Mouse (Mus musculus) intestine, embryonic 15.5 days (tissue): ENCODE measurements around the gene Tap1. TPM values are rescaled to one million over a fixed set of nuclear protein-coding genes. Genes with fewer than 3 reads are reported as not detected.
A peak's percentile ranks its signal among the peaks of the same experiment; 100 is the strongest.
"Not testable (repeated sequence)": the region's sequence is repeated elsewhere in the genome, so short reads cannot be mapped to it uniquely, and the experiment has no call there.

Source experiments
- ATAC-seq: fragments of 200-750 bp; cut with Nextera tagmentation; 2 replicates; pipeline ENCODE4 v1.8.0; 2017; ENCODE audit warnings: moderate TSS enrichment, moderate library complexity
- H3K27ac ChIP-seq: fragments of 300-500 bp; sonication (generic); 2 replicates; pipeline ENCODE4 v1.5.1; 2015; ENCODE audit warnings: mild to moderate bottlenecking, inconsistent platforms
- H3K27me3 ChIP-seq: fragments of 300-500 bp; sonication (generic); replicated peaks from 2 replicates; pipeline ENCODE4 v1.6.1; 2015; ENCODE audit warnings: inconsistent platforms
- H3K36me3 ChIP-seq: fragments of 300-500 bp; sonication (generic); 2 replicates; pipeline ENCODE4 v1.6.1; 2015; ENCODE audit warnings: inconsistent platforms
- H3K4me1 ChIP-seq: fragments of 300-500 bp; sonication (generic); replicated peaks from 2 replicates; pipeline ENCODE4 v1.6.1; 2015; ENCODE audit warnings: inconsistent platforms
- H3K4me2 ChIP-seq: fragments of 300-500 bp; sonication (generic); replicated peaks from 2 replicates; pipeline ENCODE4 v1.6.1; 2015; ENCODE audit warnings: mild to moderate bottlenecking, inconsistent platforms
- H3K4me3 ChIP-seq: fragments of 300-500 bp; sonication (generic); replicated peaks from 2 replicates; pipeline ENCODE4 v1.5.1; 2015; ENCODE audit warnings: inconsistent platforms
- H3K9ac ChIP-seq: fragments of 300-500 bp; sonication (generic); 2 replicates; pipeline ENCODE4 v1.6.1; 2015; ENCODE audit warnings: inconsistent platforms
- H3K9me3 ChIP-seq: fragments of 300-500 bp; sonication (generic); 2 replicates; pipeline ENCODE4 v1.6.1; 2016; ENCODE audit warnings: inconsistent platforms
- WGBS: fragments of 180-500 bp; shearing (Covaris S2); methylation state at CpG from one replicate; pipeline ENCODE4 v1.1.7; 2015; 5-methylcytosine and 5-hydroxymethylcytosine counted together
- polyA plus RNA-seq: library from polyadenylated mRNA; unstranded; fragments of >200 nt; fragmentation: Nextera tagmentation; extraction: Ambion mirVana; gene quantifications from 2 replicates; pipeline ENCODE4 v1.2.1, GENCODE M21; 2015

Tap1 gene
- polyA plus RNA-seq: 6.2 and 6.9 TPM in 2 replicates

DNA sequence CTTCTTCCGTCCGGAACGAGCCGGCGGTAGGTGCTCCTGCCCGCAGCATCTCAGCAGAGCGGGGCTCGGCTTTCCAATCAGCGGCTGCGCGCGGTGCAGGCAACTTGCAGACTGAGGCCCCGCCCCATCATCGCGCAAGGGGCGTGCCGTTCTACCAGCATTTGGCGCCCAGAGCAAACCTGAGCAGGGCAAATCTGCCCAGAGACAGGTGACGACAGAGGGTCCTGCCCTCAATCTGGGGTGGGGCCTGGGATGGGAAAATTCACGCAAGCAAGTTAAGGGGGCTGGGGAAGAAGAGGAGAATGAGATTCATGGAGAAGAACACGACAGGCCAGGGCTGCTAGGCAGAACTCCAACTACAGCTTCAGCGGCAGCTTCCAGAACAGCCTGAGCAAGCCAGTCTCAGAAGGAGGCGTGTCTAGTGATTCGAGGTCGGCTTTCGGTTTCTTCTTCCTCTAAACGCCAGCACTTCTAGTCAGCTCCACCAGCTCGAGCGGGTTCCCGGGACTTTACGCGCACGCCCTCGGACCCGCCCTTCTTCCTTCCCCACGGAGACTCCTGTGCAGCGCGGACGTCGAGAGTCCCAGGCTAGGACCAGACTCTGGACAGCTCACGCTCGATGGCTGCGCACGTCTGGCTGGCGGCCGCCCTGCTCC is at the start of gene Tap1, which contains the start of gene Psmb9:
Tap1 (plus strand) TSS at position 293 of the 656 bp plus-strand sequence.
Psmb9 (minus strand) TSS at position 504 of the 656 bp plus-strand sequence.
- H3K36me3 ChIP-seq: no peaks in the 10 kb centered on the region
- H3K4me1 ChIP-seq: peaks cover 9% of the 10 kb centered on the region
- WGBS: under 1% methylated on average over 46 of the region's 46 CpGs
- H3K27ac ChIP-seq: peak within 1 kb of the TSS; percentile 75
- peak within 1 kb of the TSS; percentile 99 for H3K4me2 ChIP-seq
- no peaks in the 10 kb centered on the region for H3K9me3 ChIP-seq
- peak within 1 kb of the TSS; percentile 66 for H3K9ac ChIP-seq
- peaks cover 22% of the 10 kb centered on the region for H3K27me3 ChIP-seq
- peak; percentile 99 for ATAC-seq
- peak within 1 kb of the TSS; percentile 63 for H3K4me3 ChIP-seq

DNA sequence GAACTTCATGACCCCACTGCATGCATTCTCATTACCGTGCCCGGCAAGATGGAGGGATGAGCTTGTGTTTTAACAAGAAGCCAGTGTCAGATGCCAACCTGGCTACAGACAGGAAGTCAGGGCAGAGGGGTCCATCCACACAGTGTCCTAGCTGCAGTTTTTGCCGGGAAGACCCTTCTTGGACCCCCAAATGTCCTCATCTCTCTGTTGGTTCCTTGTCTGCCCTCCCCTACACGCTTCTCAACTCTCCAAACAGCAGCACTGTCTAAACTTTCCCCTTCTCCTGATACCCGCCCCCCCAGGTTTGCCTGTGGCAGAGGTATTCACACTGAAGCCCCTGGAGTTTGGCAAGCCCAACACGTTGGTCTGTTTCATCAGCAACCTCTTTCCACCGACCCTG is 49.8 kb upstream of the Tap1 start:
- Histone ChIP-seq H3K4me1 (peaks cover 10% of the 10 kb centered on the region; the same call in 1 of the 2 replicates), H3K9ac (no peak overlapping the region), H3K27me3 (peaks cover 8% of the 10 kb centered on the region), H3K4me3 (no peak overlapping the region), H3K9me3 (no peaks in the 10 kb centered on the region), H3K27ac (no peak overlapping the region), H3K4me2 (no peak overlapping the region), H3K36me3 (no peaks in the 10 kb centered on the region)
- ATAC-seq: no peak
- WGBS: 70% methylated on average over 7 of the region's 7 CpGs

DNA sequence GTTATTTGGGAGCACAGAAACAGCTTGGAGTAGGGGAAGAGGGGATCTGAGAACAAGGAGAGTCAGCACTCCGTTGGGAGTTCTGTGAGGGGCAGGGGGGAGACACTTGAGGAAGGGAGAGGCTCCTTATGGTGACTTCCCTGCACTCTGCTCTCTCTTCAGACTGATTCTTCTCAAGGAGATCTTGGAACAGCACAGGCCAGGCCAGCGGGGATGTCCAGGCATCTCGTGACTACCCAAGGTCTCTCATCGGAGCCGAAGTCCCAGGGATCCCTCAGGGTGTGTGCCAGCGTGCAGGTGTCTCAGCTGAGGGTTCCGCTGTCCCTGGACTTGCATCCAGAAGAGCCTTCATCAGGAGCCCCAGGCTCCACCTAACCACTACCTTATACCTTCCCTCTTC is 48.7 kb upstream of the Tap1 start:
- no peak overlapping the region for H3K9ac ChIP-seq
- H3K27ac ChIP-seq: no peak overlapping the region
- no peak overlapping the region for H3K4me2 ChIP-seq
- 86% methylated on average over 7 of the region's 7 CpGs for WGBS
- H3K36me3 ChIP-seq: no peaks in the 10 kb centered on the region
- H3K27me3 ChIP-seq: peaks cover 8% of the 10 kb centered on the region
- H3K9me3 ChIP-seq: no peaks in the 10 kb centered on the region
- peaks cover 10% of the 10 kb centered on the region; the same call in 1 of the 2 replicates for H3K4me1 ChIP-seq
- ATAC-seq: no peak
- H3K4me3 ChIP-seq: no peak overlapping the region

GRCm38 (mm10) chr17:34139416-34139815 is 47.9 kb upstream of the Tap1 start:
- 0 out of 2 replicates have a peak, but pooled peaks have one; percentile 39 for ATAC-seq
- Histone ChIP-seq H3K9ac (peak overlapping the region; percentile 44), H3K9me3 (no peaks in the 10 kb centered on the region), H3K27ac (no peak overlapping the region), H3K36me3 (no peaks in the 10 kb centered on the region), H3K4me3 (peak overlapping the region; percentile 31), H3K4me2 (peak overlapping the region; percentile 74), H3K27me3 (peaks cover 8% of the 10 kb centered on the region), H3K4me1 (peaks cover 10% of the 10 kb centered on the region; the same call in 1 of the 2 replicates)
- 2% methylated on average over 16 of the region's 16 CpGs for WGBS

DNA sequence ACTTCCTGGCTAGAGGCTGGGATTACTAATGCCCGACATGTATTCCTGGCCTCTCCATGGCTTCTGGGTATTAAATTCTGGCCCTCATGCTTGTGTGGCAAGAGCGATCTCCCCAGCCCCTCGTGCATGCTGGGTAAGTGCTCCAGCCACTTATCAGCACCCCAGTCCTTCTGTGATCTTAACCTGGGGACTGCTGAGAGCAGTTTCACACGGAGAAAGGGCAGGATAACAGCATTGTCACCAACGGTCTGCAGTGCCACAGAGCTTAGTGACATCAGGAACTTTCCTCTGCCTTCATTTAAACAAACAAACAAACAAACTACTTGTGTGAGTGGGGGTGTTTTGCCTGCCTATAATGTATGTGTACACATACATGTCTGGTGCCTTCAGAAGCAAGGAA is 47.1 kb upstream of the Tap1 start:
- Histone ChIP-seq H3K27me3 (peaks cover 8% of the 10 kb centered on the region), H3K9ac (no peak overlapping the region), H3K27ac (no peak overlapping the region), H3K9me3 (no peaks in the 10 kb centered on the region), H3K4me2 (peak overlapping the region; percentile 74), H3K4me1 (peaks cover 10% of the 10 kb centered on the region; the same call in 1 of the 2 replicates), H3K36me3 (no peaks in the 10 kb centered on the region), H3K4me3 (no peak overlapping the region; the same call in 1 of the 2 replicates)
- no peak for ATAC-seq
- 11% methylated on average over 5 of the region's 5 CpGs for WGBS

DNA sequence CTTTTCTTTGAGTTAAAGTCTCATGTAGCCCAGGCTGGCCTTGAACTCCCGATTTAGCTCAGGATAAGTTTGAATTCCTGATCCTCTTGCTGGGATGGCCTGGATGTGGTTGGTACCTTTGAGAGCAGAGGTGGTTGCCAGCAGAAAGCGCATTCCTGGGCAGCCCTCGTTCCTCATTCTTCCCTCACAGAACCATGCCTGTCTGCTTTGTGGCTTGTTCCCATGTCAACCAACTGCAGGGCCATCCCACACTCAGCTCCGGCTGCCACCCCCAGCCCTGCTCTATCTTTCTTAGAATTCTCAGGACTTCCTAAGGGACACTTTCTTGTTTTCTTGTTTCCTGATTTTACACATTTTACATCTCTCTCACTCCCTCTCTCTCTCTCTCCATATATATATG is 45.9 kb upstream of the Tap1 start:
- H3K4me1 ChIP-seq: peaks cover 10% of the 10 kb centered on the region; the same call in 1 of the 2 replicates
- H3K9ac ChIP-seq: no peak overlapping the region
- no peak overlapping the region for H3K27ac ChIP-seq
- H3K4me2 ChIP-seq: no peak overlapping the region
- H3K9me3 ChIP-seq: no peaks in the 10 kb centered on the region
- H3K36me3 ChIP-seq: no peaks in the 10 kb centered on the region
- 60% methylated on average over 4 of the region's 4 CpGs for WGBS
- ATAC-seq: no peak
- peaks cover 8% of the 10 kb centered on the region for H3K27me3 ChIP-seq
- H3K4me3 ChIP-seq: no peak overlapping the region

GRCm38 (mm10) chr17:34142456-34143010 is 44.8 kb upstream of the Tap1 start:
- ATAC-seq: 0 out of 2 replicates have a peak, but pooled peaks have one; percentile 31
- no peak overlapping the region for H3K9ac ChIP-seq
- no peaks in the 10 kb centered on the region for H3K9me3 ChIP-seq
- H3K4me3 ChIP-seq: no peak overlapping the region
- H3K27me3 ChIP-seq: peaks cover 8% of the 10 kb centered on the region
- no peaks in the 10 kb centered on the region for H3K36me3 ChIP-seq
- H3K27ac ChIP-seq: no peak overlapping the region
- H3K4me2 ChIP-seq: no peak overlapping the region
- peaks cover 10% of the 10 kb centered on the region; the same call in 1 of the 2 replicates for H3K4me1 ChIP-seq
- WGBS: 82% methylated on average over 7 of the region's 7 CpGs

- no peak within 1 kb of the TSS for H3K4me3 ChIP-seq
- H3K9ac ChIP-seq: no peak within 1 kb of the TSS
- no peaks in the 10 kb centered on the region for H3K9me3 ChIP-seq
- 25% methylated on average over 7 of the region's 7 CpGs for WGBS
- no peak for ATAC-seq
- H3K27me3 ChIP-seq: peaks cover 7% of the 10 kb centered on the region
- no peak within 1 kb of the TSS for H3K27ac ChIP-seq
- no peaks in the 10 kb centered on the region for H3K36me3 ChIP-seq
- H3K4me2 ChIP-seq: no peak within 1 kb of the TSS
- H3K4me1 ChIP-seq: peaks cover 10% of the 10 kb centered on the region; the same call in 1 of the 2 replicates
Observed at GRCm38 (mm10) chr17:34143033-34143432, 44.3 kb upstream of the Tap1 start, which contains the start of gene H2-DMb2. H2-DMb2 (plus strand) TSS chr17:34143307.

DNA sequence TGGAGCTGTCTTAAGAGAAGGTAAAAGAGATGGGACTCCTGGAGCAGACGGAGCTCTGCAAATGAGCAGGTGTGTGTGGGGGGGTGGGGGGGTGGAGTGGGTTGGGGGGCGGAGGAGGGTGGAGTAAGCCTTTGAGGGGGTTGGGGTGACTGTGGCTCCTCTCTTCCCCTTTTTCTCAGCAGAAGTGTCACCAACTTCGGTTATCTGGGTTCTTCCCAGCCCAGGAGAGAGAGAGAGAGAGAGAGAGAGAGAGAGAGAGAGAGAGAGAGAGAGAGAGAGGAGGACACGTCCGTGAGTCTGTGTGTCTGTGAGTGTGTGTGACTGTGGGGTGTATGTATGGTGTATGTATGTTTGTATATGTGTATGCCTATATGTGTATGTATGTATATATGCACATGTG is 43.9 kb upstream of the Tap1 start:
- peaks cover 4% of the 10 kb centered on the region for H3K27me3 ChIP-seq
- no peak overlapping the region for H3K4me3 ChIP-seq
- H3K36me3 ChIP-seq: no peaks in the 10 kb centered on the region
- no peak for ATAC-seq
- H3K4me1 ChIP-seq: peaks cover 10% of the 10 kb centered on the region; the same call in 1 of the 2 replicates
- H3K9ac ChIP-seq: no peak overlapping the region
- no peaks in the 10 kb centered on the region for H3K9me3 ChIP-seq
- no peak overlapping the region for H3K4me2 ChIP-seq
- 61% methylated on average over 5 of the region's 5 CpGs for WGBS
- no peak overlapping the region for H3K27ac ChIP-seq

DNA sequence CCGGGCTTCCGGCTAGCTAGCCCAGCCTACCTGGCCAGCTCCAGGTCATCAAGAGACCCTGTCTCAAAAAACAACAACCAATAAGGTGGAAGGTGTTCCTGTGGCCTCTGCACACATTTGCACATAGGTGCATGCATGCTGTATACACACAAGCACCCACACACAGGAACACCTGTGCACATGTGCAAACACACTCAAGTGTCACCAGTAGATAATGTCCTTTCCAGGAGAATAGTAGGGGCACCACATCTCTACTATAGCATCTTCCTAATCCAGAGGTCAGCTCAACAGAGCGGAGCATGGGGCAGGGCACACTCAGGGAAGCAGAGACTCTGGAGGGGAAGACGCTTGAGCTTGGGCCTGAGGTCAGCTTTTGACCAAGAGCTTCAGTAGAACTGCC is 43.1 kb upstream of the Tap1 start:
- not testable (repeated sequence) for H3K9me3 ChIP-seq, H3K9ac ChIP-seq, H3K36me3 ChIP-seq, H3K27me3 ChIP-seq, H3K4me2 ChIP-seq, H3K4me1 ChIP-seq, H3K27ac ChIP-seq, H3K4me3 ChIP-seq, ATAC-seq
- 89% methylated on average over 4 of the region's 4 CpGs for WGBS

DNA sequence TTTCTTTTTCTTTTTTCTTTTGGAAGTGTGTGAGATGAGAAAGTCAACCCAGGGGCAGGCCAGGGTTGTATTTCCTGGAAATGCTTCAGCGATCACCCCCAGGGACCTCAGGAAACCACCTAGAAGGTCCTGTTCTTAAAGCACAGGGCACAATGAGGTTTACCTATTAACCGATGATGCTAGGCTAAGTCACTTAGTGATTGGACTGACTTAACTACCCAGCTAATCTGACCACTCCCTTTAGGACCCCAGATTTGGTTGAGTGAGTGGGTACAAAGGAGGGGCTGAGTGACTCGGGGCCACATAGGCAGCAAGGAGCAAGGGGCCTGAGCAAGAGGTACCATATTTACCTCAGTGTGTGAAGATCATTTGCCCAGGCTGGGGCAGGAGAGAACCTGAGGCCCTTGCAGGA is 42.4 kb upstream of the Tap1 start:
- ATAC-seq: no peak
- no peak overlapping the region for H3K9ac ChIP-seq

DNA sequence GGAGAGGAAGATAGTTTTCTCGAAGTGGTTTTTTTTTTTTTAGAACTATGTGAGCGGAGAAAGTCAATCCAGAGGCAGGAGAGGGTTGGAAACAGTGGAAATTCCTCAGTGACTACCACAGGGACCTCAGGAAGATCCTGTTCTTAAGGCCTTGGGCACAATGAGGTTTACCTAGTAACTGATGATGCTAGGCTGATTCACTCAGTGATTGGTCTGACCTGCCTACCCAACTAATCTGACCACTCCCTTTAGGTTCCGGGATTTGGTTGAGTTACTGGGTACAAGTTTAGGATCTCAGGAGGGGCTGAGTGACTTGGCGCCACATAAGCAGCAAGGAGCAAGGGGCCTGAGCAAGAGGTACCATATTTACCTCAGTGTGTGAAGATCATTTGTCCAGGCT is 34.4 kb upstream of the Tap1 start, which contains the start of gene H2-DMb1:
H2-DMb1 (plus strand) TSS at position 150 of the 400 bp plus-strand sequence.
- Histone ChIP-seq H3K9ac (no peak within 1 kb of the TSS), H3K27me3 (no peaks in the 10 kb centered on the region), H3K9me3 (no peaks in the 10 kb centered on the region), H3K4me1 (no peaks in the 10 kb centered on the region), H3K4me2 (no peak within 1 kb of the TSS), H3K36me3 (no peaks in the 10 kb centered on the region), H3K4me3 (no peak within 1 kb of the TSS), H3K27ac (no peak within 1 kb of the TSS)
- WGBS: 58% methylated on average over 4 of the region's 4 CpGs
- ATAC-seq: no peak

More for the DNA sequence above, 42.4 kb upstream of the Tap1 start:
- no peaks in the 10 kb centered on the region for H3K36me3 ChIP-seq
- no peak overlapping the region for H3K27ac ChIP-seq
- peaks cover 4% of the 10 kb centered on the region for H3K27me3 ChIP-seq
- H3K4me2 ChIP-seq: no peak overlapping the region
- H3K9me3 ChIP-seq: no peaks in the 10 kb centered on the region
- 74% methylated on average over 3 of the region's 3 CpGs for WGBS
- H3K4me3 ChIP-seq: no peak overlapping the region
- H3K4me1 ChIP-seq: peaks cover 1% of the 10 kb centered on the region; the same call in 1 of the 2 replicates
